Mouse (Mus musculus): ENCODE results near the gene Tph1.

DNA sequence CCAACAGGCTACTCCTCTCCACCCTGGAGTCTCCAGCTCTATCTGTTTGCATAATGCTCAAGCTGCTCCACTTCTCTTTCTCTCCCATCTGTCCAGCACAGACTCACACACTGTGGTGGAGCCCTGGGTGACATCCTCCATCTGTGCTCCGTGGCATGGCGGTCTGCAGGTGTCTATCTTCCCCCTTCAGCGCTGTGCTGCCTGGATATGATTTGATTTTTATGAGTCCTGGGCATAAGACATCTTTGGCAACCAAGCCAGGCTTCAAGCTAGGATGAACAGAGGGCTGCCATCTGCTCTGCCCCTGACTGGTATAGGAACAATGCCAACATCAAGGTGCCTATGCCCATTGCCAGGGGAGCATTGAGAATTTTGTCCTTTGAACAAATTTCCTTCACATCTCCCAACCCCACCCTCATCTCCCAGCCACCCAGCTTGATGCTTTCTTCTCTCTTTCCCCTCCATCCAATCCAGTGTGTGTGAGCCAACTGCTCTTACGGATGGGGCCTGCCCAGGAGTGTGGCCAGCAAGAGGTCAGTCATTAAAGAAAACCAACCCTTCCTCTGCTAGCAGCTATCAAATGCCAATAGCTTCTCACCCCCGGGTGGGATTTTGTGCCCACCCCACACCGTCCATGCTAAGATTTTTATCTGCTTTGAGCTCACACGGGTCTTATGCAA, 46.4 kb upstream of the Tph1 start:
- TF ChIP-seq EP300 (IDR thresholded peaks at IDR 0.05; ENCODE audit: low read depth) = no peak
- no peak for TF ChIP-seq CTCF (IDR thresholded peaks at IDR 0.05; ENCODE audit: low read depth)
